Comparison of ENCODE assay signal across 34 mouse cellular contexts in genomic region chr2:35935045-35935444, GRCm38 (mm10). TPM values are rescaled to one million over a fixed set of nuclear protein-coding genes. Genes with fewer than 3 reads are reported as not detected.
"Had no signal": no experiment of that assay in that cellular context is flagged by ENCODE, and none has a peak within 500 bp of the region (broad histone marks: within the 10 kb centered on the region; RNA-seq: fewer than 3 reads in every experiment).

No protein-coding gene starts in this region.

- H3K4me1 ChIP-seq: heart, embryonic 10.5 days; heart, embryonic 12.5 days; heart, embryonic 15.5 days; hindbrain, embryonic 10.5 days; hindbrain, embryonic 12.5 days; hindbrain, embryonic 13.5 days; hindbrain, embryonic 15.5 days; intestine, embryonic 15.5 days; kidney, embryonic 15.5 days had no signal

- H3K36me3 ChIP-seq: heart, embryonic 10.5 days; heart, embryonic 12.5 days; heart, embryonic 13.5 days; heart, embryonic 15.5 days; hindbrain, embryonic 10.5 days; hindbrain, embryonic 12.5 days; hindbrain, embryonic 13.5 days; hindbrain, embryonic 15.5 days; intestine, embryonic 15.5 days; kidney, embryonic 15.5 days had no signal

- H3K27ac ChIP-seq: heart, embryonic 10.5 days; heart, embryonic 13.5 days; heart, embryonic 15.5 days; hindbrain, embryonic 10.5 days; hindbrain, embryonic 12.5 days; hindbrain, embryonic 13.5 days; hindbrain, embryonic 15.5 days; hindbrain, postnatal 0 days; intestine, embryonic 15.5 days; kidney, embryonic 15.5 days; kidney, postnatal 0 days; left cerebral cortex, adult 2 months had no signal

- H3K9ac ChIP-seq: heart, embryonic 12.5 days; heart, embryonic 13.5 days; heart, embryonic 15.5 days; hindbrain, embryonic 12.5 days; hindbrain, embryonic 13.5 days; hindbrain, embryonic 15.5 days; intestine, embryonic 15.5 days; kidney, embryonic 15.5 days had no signal

- DNase-seq: heart, postnatal 10 days; heart, postnatal 14 days; heart, postnatal 36 days; heart, postnatal 4 days; kidney, adult 11 months; kidney, adult 18-20 months; kidney, adult 2 months; kidney, adult 8-10 months; kidney, adult 9 months; kidney, postnatal 10 days; kidney, postnatal 14 days; kidney, postnatal 25 days; kidney, postnatal 36 days; kidney, postnatal 4 days; layer of hippocampus, postnatal 36 days had no signal

- H3K4me3 ChIP-seq: heart, embryonic 10.5 days; heart, embryonic 12.5 days; heart, embryonic 13.5 days; heart, embryonic 15.5 days; hindbrain, embryonic 10.5 days; hindbrain, embryonic 12.5 days; hindbrain, embryonic 13.5 days; hindbrain, embryonic 15.5 days; intestine, embryonic 15.5 days; kidney, embryonic 15.5 days; left cerebral cortex, adult 2 months had no signal

- H3K27me3 ChIP-seq: heart, embryonic 12.5 days; heart, embryonic 13.5 days; heart, embryonic 15.5 days; hindbrain, embryonic 12.5 days; hindbrain, embryonic 13.5 days; hindbrain, embryonic 15.5 days; kidney, embryonic 15.5 days had no signal

- H3K9me3 ChIP-seq: heart, embryonic 10.5 days; heart, embryonic 12.5 days; heart, embryonic 15.5 days; hindbrain, embryonic 10.5 days; hindbrain, embryonic 12.5 days; hindbrain, embryonic 13.5 days; hindbrain, embryonic 15.5 days; intestine, embryonic 15.5 days; kidney, embryonic 15.5 days had no signal

- H3K4me2 ChIP-seq: heart, embryonic 11.5 days; heart, embryonic 12.5 days; heart, embryonic 13.5 days; heart, embryonic 15.5 days; hindbrain, embryonic 12.5 days; hindbrain, embryonic 13.5 days; hindbrain, embryonic 15.5 days; intestine, embryonic 15.5 days; kidney, embryonic 15.5 days had no signal

- ATAC-seq: hindbrain, embryonic 16.5 days; inflammation-experienced regulatory T-cells, adult 6 months; intestine, embryonic 15.5 days; intestine, embryonic 16.5 days; intestine, postnatal 0 days had no signal

RNA-seq across cellular contexts. Expression of gene Ttll11, which starts 44.7 kb away (rescaled TPM):
- total RNA-seq: hematopoietic stem cell, adult 5-6 weeks had no signal
- polyA plus RNA-seq: inflammation-experienced regulatory T-cells, adult 6 months had no signal
